Mouse (Mus musculus) kidney, adult 9 months (tissue): ENCODE results near the gene Vmn1r47.
"Not testable (repeated sequence)": the region's sequence is repeated elsewhere in the genome, so short reads cannot be mapped to it uniquely, and the experiment has no call there.

Experiments
- DNase-seq: peaks from one replicate; pipeline ENCODE4 v3.0.0; 2022

The Vmn1r47 gene

GRCm38 (mm10) chr6:90015847-90016246, at the start of gene Vmn1r47:
Gene Vmn1r47, plus strand, starts transcription at chr6:90016147.
- DNase-seq = not testable (repeated sequence)

DNA sequence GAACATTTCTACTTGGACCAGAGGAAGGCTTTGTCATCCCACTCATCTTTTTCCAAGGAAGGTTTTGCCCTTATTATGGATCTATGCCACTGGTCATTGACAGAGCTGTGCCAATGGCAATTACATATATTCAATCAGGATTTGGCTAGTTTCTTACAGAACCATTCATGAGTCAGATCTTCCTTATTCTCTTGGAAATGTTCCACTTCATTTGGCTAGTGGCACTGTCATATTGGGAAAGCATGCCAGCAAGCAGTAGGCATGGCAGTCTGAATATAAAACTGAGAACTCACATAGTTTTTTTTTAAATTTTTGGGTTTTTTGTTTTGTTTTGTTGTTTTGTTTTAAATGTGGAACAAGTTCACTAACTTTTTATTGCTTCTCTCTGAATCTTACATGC, 49.6 kb upstream of the Vmn1r47 start:
- DNase-seq = no peak

GRCm38 (mm10) chr6:89969013-89969412, 46.9 kb upstream of the Vmn1r47 start, which contains the start of gene Vmn1r46:
Gene Vmn1r46, plus strand, starts transcription at chr6:89969313.
- DNase-seq = no peak

GRCm38 (mm10) chr6:89985989-89986388, 30.0 kb upstream of the Vmn1r47 start:
- peak; percentile 52 for DNase-seq

DNA sequence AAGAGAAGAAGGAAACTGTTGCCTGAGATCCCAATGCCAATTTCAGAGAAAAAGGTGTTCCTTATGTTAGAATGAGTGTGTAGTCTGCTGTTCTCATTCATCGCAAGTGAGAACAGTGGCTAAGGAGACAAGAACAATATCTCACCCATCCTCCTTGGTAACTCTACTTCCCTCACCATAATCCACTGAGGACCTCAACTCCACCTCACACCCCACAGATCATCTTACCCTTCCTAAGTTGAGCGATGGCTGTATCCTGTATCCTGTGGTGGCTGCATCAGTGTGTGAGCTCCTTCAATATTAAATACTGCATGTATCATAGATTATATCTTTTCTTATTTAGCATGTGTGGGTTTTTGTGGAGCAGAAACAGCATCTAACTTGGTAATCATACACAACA, 20.8 kb downstream of the Vmn1r47 start, which contains the start of gene Vmn1r48:
Gene Vmn1r48 (minus strand): TSS at position 101 of the 400 bp plus-strand sequence.
- DNase-seq = not testable (repeated sequence)
